Mouse (Mus musculus) myocyte (in vitro differentiated cells): ENCODE measurements around the gene Gabpb1. TPM values are rescaled to one million over a fixed set of nuclear protein-coding genes. Genes with fewer than 3 reads are reported as not detected.

ENCODE experiments used
- H3K27me3 ChIP-seq: one replicate; pipeline ENCODE4 v1.6.1; 2011; ENCODE audit not compliant: control insufficient read depth, insufficient read depth, insufficient read length
- H3K36me3 ChIP-seq: one replicate; pipeline ENCODE4 v1.6.1; 2011; ENCODE audit not compliant: control insufficient read depth, insufficient read depth
- H3K4me2 ChIP-seq: one replicate; pipeline ENCODE4 v1.6.1; 2011; ENCODE audit warnings: low read depth, control low read depth
- H3K4me3 ChIP-seq: one replicate; pipeline ENCODE4 v1.5.1; 2011; ENCODE audit warnings: mild to moderate bottlenecking, control low read depth, moderate library complexity
- H3K79me2 ChIP-seq: one replicate; pipeline ENCODE4 v1.6.1; 2011; ENCODE audit not compliant: control insufficient read depth, insufficient read depth
- H3ac ChIP-seq: one replicate; pipeline ENCODE4 v1.6.1; 2011; ENCODE audit not compliant: control insufficient read depth, insufficient read length
- CEBPB ChIP-seq: IDR thresholded peaks from 2 replicates; pipeline ENCODE4 v1.6.1; 2011; ENCODE audit warnings: mild to moderate bottlenecking, moderate library complexity; ENCODE audit not compliant: poor library complexity, insufficient read depth, severe bottlenecking
- E2F4 ChIP-seq: IDR thresholded peaks from one replicate; pipeline ENCODE4 v1.6.1; 2011; ENCODE audit warnings: mild to moderate bottlenecking, control low read depth, moderate library complexity; ENCODE audit not compliant: insufficient read depth
- MAX ChIP-seq: IDR thresholded peaks from one replicate; pipeline ENCODE4 v1.6.1; 2011; ENCODE audit warnings: low read depth, mild to moderate bottlenecking, control low read depth
- MYOD1 ChIP-seq, 3 experiments: IDR thresholded peaks; one replicate each; pipeline ENCODE4 v1.6.1; 2011; ENCODE audit warnings: control low read depth in 2 of 3, low read depth in 2 of 3, mild to moderate bottlenecking in 2 of 3, moderate library complexity in 1 of 3; ENCODE audit not compliant: insufficient read length in 2 of 3, control insufficient read depth in 1 of 3
- MYOG ChIP-seq, 3 experiments: IDR thresholded peaks; one replicate each; pipeline ENCODE4 v1.6.1; 2011; ENCODE audit warnings: control low read depth in 2 of 3, low read depth in 2 of 3, mild to moderate bottlenecking in 2 of 3; ENCODE audit not compliant: insufficient read length in 2 of 3, control insufficient read depth in 1 of 3, insufficient read depth in 1 of 3
- POLR2A ChIP-seq: IDR thresholded peaks from one replicate; pipeline ENCODE4 v1.6.1; 2011; ENCODE audit warnings: low read depth, mild to moderate bottlenecking, control low read depth, moderate library complexity; ENCODE audit not compliant: insufficient read length
- POLR2AphosphoS2 ChIP-seq: IDR thresholded peaks from one replicate; pipeline ENCODE4 v1.6.1; 2011; ENCODE audit warnings: low read depth, control low read depth; ENCODE audit not compliant: insufficient read length
- REST ChIP-seq: IDR thresholded peaks from one replicate; pipeline ENCODE4 v1.6.1; 2011; ENCODE audit warnings: mild to moderate bottlenecking, control low read depth, moderate library complexity; ENCODE audit not compliant: insufficient read depth, insufficient read length
- SRF ChIP-seq: IDR thresholded peaks from one replicate; pipeline ENCODE4 v1.6.1; 2011; ENCODE audit warnings: low read depth; ENCODE audit not compliant: control insufficient read depth, insufficient read length
- TCF12 ChIP-seq: IDR thresholded peaks from one replicate; pipeline ENCODE4 v1.6.1; 2011; ENCODE audit warnings: mild to moderate bottlenecking, control low read depth; ENCODE audit not compliant: poor library complexity, insufficient read depth, severe bottlenecking
- TCF3 ChIP-seq: IDR thresholded peaks from one replicate; pipeline ENCODE4 v1.6.1; 2011; ENCODE audit warnings: low read depth, control low read depth; ENCODE audit not compliant: insufficient read length
- USF1 ChIP-seq: IDR thresholded peaks from one replicate; pipeline ENCODE4 v1.6.1; 2011; ENCODE audit warnings: low read depth, mild to moderate bottlenecking, control low read depth, moderate library complexity
- polyA plus RNA-seq: library from polyadenylated mRNA; unstranded; fragments of >200 nt; fragmentation: generic; extraction: Trizol; gene quantifications from one replicate; pipeline ENCODE4 v1.2.1, GENCODE M21; 2012; ENCODE audit warnings: missing spikeins

The Gabpb1 gene
- polyA plus RNA-seq, 1 experiment: 12.3 TPM

- no peak for TF ChIP-seq TCF3
- TF ChIP-seq E2F4: no peak
- no peak for TF ChIP-seq REST
- TF ChIP-seq USF1: no peak
- TF ChIP-seq CEBPB: no peak
- no peak for TF ChIP-seq MAX
- no peak for TF ChIP-seq MYOG (IDR thresholded peaks at IDR 0.05; ENCODE audit: control insufficient read depth in 1 of 3, insufficient read depth in 1 of 3, insufficient read length in 2 of 3, low read depth in 2 of 3)
- no peak for TF ChIP-seq TCF12
- Histone ChIP-seq H3ac (no peak overlapping the region), H3K27me3 (no peaks in the 10 kb centered on the region), H3K4me3 (no peak overlapping the region), H3K4me2 (no peak overlapping the region), H3K36me3 (no peaks in the 10 kb centered on the region), H3K79me2 (no peaks in the 10 kb centered on the region)
These were observed 77.8 kb downstream of the Gabpb1 start for GRCm38 (mm10) chr2:126598359-126598758.

GRCm38 (mm10) chr2:126597279-126598241 lies 78.6 kb downstream of the Gabpb1 start:
- TF ChIP-seq E2F4 (no peak), MAX (no peak), MYOD1 (IDR thresholded peaks at IDR 0.05; ENCODE audit: control insufficient read depth in 1 of 3, insufficient read length in 2 of 3, low read depth in 2 of 3) (no peak), TCF3 (no peak), REST (no peak), POLR2AphosphoS2 (no peak), CEBPB (no peak), MYOG (IDR thresholded peaks at IDR 0.05; ENCODE audit: control insufficient read depth in 1 of 3, insufficient read depth in 1 of 3, insufficient read length in 2 of 3, low read depth in 2 of 3) (no peak), POLR2A (no peak), TCF12 (no peak)
- H3K79me2 ChIP-seq: no peaks in the 10 kb centered on the region
- H3K4me2 ChIP-seq: no peak overlapping the region

GRCm38 (mm10) chr2:126596347-126597072 lies 79.6 kb downstream of the Gabpb1 start:
- Histone ChIP-seq H3ac (no peak overlapping the region), H3K4me2 (no peak overlapping the region), H3K27me3 (no peaks in the 10 kb centered on the region), H3K79me2 (no peaks in the 10 kb centered on the region), H3K4me3 (no peak overlapping the region), H3K36me3 (no peaks in the 10 kb centered on the region)
- TF ChIP-seq CEBPB: no peak
- TF ChIP-seq MYOG (IDR thresholded peaks at IDR 0.05; ENCODE audit: control insufficient read depth in 1 of 3, insufficient read depth in 1 of 3, insufficient read length in 2 of 3, low read depth in 2 of 3): no peak

More at GRCm38 (mm10) chr2:126597279-126598241, 78.6 kb downstream of the Gabpb1 start:
- H3ac ChIP-seq: no peak overlapping the region
- no peak overlapping the region for H3K4me3 ChIP-seq
- H3K27me3 ChIP-seq: no peaks in the 10 kb centered on the region
- no peaks in the 10 kb centered on the region for H3K36me3 ChIP-seq

GRCm38 (mm10) chr2:126593831-126594610 lies 82.1 kb downstream of the Gabpb1 start:
- H3K4me3 ChIP-seq: no peak overlapping the region
- TF ChIP-seq SRF: no peak
- TF ChIP-seq MAX: no peak
- no peak for TF ChIP-seq E2F4
- TF ChIP-seq MYOD1 (IDR thresholded peaks at IDR 0.05; ENCODE audit: control insufficient read depth in 1 of 3, insufficient read length in 2 of 3, low read depth in 2 of 3): no peak
- no peak for TF ChIP-seq POLR2A
- TF ChIP-seq CEBPB: no peak
- TF ChIP-seq MYOG (IDR thresholded peaks at IDR 0.05; ENCODE audit: control insufficient read depth in 1 of 3, insufficient read depth in 1 of 3, insufficient read length in 2 of 3, low read depth in 2 of 3): no peak
- no peak for TF ChIP-seq USF1
- no peak for TF ChIP-seq TCF3
- TF ChIP-seq REST: no peak
- no peak for TF ChIP-seq POLR2AphosphoS2
- TF ChIP-seq TCF12: no peak

More at GRCm38 (mm10) chr2:126593831-126594610, 82.1 kb downstream of the Gabpb1 start:
- no peak overlapping the region for H3K4me2 ChIP-seq
- no peaks in the 10 kb centered on the region for H3K79me2 ChIP-seq
- H3ac ChIP-seq: no peak overlapping the region
- H3K36me3 ChIP-seq: no peaks in the 10 kb centered on the region
- H3K27me3 ChIP-seq: no peaks in the 10 kb centered on the region
